Mouse (Mus musculus) central nervous system, embryonic 18 days (tissue): ENCODE data around the gene Bcdin3d. TPM values are rescaled to one million over a fixed set of nuclear protein-coding genes. Genes with fewer than 3 reads are reported as not detected.

Experiments used
- polyA plus RNA-seq: library from polyadenylated mRNA; depleted of rRNA; stranded (reverse); fragments of >200 nt; gene quantifications from 2 replicates; pipeline ENCODE4 v1.2.3, GENCODE M21; 2012; rRNA removed

Bcdin3d gene
- 10.5 and 11.0 TPM in 2 replicates for polyA plus RNA-seq

GRCm38 (mm10) chr15:99474576-99474926, at the start of gene Bcdin3d:
Gene Bcdin3d (minus strand): TSS chr15:99474730.

GRCm38 (mm10) chr15:99457606-99458401, 16.7 kb downstream of the Bcdin3d start, which contains the start of gene Nckap5l:
Gene Nckap5l (minus strand): TSS chr15:99457748.

Other genes with a start within 250 kb of the Bcdin3d start
- 12.2 and 12.6 TPM in 2 replicates for gene Kcnh3, start 249.9 kb downstream of the Bcdin3d start, polyA plus RNA-seq
- gene Mcrs1, start 222.8 kb downstream of the Bcdin3d start, polyA plus RNA-seq = 142 and 145 TPM in 2 replicates
- gene Prpf40b, start 179.6 kb downstream of the Bcdin3d start, polyA plus RNA-seq = 181 and 191 TPM in 2 replicates
- gene Fam186b, start 178.8 kb downstream of the Bcdin3d start, polyA plus RNA-seq = 0.58 and 0.78 TPM in 2 replicates
- gene Fmnl3, start 104.2 kb downstream of the Bcdin3d start, polyA plus RNA-seq = 21.3 and 22.4 TPM in 2 replicates
- gene Tmbim6, start 81.8 kb downstream of the Bcdin3d start, polyA plus RNA-seq = 211 and 217 TPM in 2 replicates
- gene Nckap5l, start 17.0 kb downstream of the Bcdin3d start, polyA plus RNA-seq = 15.9 and 17.0 TPM in 2 replicates
- gene Faim2, start 53.4 kb upstream of the Bcdin3d start, polyA plus RNA-seq = 15.3 and 20.9 TPM in 2 replicates
- not detected in 2 replicates for gene Aqp2, start 104.3 kb upstream of the Bcdin3d start, polyA plus RNA-seq
- 0.67 and 0.79 TPM in 2 replicates for gene Aqp5, start 116.1 kb upstream of the Bcdin3d start, polyA plus RNA-seq
- gene Aqp6, start 126.7 kb upstream of the Bcdin3d start, polyA plus RNA-seq = 0.21 and 0.47 TPM in 2 replicates
- gene Racgap1, start 176.9 kb upstream of the Bcdin3d start, polyA plus RNA-seq = 46.8 and 48.1 TPM in 2 replicates
- gene Asic1, start 195.6 kb upstream of the Bcdin3d start, polyA plus RNA-seq = 84.2 and 92.7 TPM in 2 replicates
- gene Smarcd1, start 227.4 kb upstream of the Bcdin3d start, polyA plus RNA-seq = 128 and 137 TPM in 2 replicates
- not detected in 2 replicates for gene Gm17349, start 230.8 kb upstream of the Bcdin3d start, polyA plus RNA-seq
- 3.7 TPM in 2 replicates for gene Gpd1, start 242.8 kb upstream of the Bcdin3d start, polyA plus RNA-seq